Mouse (Mus musculus) c-Kit-negative CD71-positive TER-119-positive erythroid progenitor cells, embryonic 14.5 days (primary cell): ENCODE measurements around the gene Cpox.
"Not testable (repeated sequence)": the region's sequence is repeated elsewhere in the genome, so short reads cannot be mapped to it uniquely, and the experiment has no call there.

Source experiments
- DNase-seq: peaks from one replicate; pipeline ENCODE4 v3.0.0-alpha.2; 2013; ENCODE audit warnings: low read depth, low spot score

Gene Cpox

DNA sequence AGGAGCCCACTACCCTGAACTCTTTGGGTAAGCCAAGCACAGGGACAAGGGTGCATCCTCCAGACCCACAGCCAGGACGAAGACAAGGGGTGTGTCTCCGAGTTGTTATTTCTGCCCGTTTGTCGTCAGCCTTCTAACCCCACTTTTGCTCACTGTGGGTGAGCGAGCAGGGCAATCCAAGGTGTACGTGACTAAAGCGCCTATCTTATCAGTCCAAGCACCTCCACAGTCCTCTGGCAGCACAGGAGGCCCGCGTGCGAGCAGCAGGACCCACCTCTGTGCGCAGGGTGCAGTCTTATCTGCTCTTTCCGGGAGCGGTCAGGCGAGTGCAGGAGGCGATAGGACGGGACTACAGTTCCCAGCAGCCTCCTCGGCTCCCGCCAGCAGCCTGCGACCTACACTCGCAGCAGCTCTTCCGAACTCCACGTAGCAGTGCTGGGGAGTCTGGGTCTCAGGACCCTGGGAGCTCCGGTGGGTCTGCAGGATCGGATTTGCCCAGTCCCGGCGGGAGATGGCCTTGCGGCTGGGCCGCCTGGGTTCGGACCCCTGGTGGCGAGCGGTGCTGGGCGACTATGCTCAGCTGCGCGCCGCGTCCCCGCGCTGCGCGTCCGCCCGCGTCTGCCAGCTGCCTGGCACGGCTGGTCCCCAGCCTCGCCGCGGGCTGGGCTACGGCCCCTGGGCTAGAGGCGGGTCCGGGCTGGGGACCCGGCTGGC lies at the start of gene Cpox:
Gene Cpox (plus strand): TSS at position 376 of the 714 bp plus-strand sequence.
- peak; percentile 85 for DNase-seq

DNA sequence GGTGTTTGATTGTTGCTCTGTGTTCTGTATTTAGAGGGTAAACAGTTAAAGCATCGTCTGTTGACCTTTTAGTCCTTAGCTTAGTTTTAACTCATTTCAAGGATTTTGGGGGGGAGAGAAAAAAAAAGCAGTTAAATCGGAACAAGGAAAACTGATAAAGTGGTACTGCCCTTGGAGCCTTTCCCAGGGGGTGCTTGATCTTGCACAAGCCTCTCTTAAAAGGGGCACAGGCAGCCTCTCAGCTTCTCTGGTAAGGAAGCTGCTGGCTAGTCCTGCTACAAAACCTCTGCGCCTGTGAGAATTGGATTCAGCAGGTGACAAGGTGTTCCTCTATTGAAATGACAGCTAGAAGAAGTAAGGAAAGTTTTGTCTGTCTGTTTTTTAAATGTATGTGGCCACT lies 47.7 kb upstream of the Cpox start:
- no peak for DNase-seq

DNA sequence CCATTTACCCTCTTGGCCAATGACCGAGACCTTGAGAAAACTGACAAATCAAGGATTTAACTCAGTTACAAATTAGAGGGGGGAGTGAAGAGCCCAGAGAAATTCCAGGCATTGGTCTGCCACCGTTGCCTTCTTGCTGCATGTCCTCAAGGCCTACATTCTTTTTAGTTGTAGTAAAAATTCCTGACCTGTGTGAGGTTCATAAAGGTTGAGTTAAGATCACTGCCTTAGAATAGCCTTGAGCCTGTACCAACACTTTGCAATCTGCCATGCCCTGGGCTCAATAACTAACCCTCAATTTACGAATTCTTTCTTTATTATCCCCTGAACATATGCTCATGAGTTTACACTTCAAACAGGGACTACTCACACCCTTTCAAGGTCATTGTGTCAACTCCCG lies 47.0 kb upstream of the Cpox start:
- no peak for DNase-seq

DNA sequence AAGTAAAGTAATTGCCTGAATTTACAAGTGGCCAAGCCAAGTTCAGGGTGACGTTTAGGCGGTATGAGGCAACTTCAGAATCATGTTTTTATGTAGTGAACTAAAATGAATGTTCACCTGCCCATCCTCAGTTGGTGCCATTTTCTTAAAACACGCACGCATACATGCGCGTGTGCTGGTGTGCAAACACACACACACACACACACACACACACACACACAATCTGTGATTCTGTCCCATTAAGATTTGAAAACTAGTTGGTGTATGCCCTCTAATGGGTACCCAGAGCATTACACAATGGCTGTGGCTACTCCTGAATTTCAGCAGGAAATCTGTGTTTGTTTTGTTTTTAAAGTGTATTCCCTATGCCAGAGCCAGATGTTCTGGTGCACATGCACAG lies 46.1 kb upstream of the Cpox start:
- DNase-seq, result no peak

DNA sequence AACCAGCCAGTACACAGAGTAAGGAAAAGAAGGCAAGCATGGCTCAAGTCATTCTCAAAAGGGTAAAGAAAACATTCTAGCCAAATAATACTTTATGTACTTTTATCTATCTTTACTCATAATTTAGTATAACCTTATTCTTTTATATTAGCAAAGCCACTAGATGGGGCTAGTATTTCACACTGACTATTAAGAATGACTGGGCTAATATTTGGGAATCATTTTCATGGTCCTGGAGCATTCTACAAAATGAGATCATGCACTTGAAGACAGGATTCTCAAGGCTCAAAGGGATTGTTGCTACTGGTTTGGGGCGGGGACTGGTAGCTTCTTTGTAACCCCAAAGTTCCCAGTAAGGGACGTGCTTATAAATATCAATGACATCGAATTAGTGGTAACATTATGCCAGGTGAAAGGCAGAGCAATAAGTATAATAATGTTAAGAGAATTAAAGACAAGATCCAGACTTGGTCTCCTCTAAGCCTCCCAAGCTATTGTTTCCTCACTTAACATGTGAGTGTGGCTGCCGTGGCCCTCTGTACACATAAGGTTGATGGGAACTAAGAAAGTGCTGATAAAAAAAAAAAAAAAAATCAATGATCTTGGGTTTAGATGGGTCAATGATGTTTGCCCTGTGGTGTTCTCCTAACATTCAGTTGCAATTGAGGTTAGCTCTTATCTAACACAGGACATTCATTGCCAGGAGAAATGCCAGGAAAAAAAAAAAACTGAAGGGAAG lies 42.3 kb upstream of the Cpox start:
- DNase-seq, result peak; percentile 56

DNA sequence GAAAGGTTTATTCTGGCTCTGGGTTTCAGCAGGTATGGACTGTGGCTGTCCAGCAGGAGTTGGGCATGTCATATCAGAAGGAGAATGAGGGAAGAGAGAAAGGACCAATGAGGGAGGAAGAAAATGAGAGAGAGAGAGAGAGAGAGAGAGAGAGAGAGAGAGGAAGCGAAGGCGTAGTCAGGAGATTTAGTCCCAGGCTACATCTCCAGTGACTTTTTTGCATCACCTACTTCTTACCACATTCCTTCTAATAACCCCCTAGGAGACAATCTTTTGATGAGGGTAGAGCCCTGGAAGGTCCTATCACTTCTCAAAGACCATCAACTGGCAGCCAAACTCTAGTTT lies 41.8 kb upstream of the Cpox start:
- no peak for DNase-seq

GRCm38 (mm10) chr16:58628968-58629367 lies 41.1 kb upstream of the Cpox start:
- no peak for DNase-seq

- no peak for DNase-seq
These were observed 40.4 kb upstream of the Cpox start for GRCm38 (mm10) chr16:58629736-58630135.

DNA sequence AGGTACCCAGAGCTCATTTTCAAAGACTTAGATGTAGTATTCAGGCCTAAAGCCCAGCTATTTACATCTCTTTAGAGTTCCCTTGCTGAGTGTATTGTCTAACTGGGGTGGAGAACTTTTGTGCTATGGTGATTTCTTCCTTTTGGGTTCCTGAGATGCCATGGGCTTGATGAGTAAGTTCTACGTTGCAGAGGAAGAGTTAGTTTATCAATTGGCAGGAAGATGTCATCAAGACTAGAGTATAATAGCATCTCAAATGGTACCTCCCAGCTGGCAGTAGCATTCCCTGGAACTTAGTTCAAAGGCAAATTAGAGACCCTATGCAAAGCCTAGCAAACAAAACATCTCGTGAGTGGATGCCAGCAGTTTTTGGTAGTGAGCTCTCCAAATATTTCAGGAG lies 34.2 kb upstream of the Cpox start:
- DNase-seq, result no peak

DNA sequence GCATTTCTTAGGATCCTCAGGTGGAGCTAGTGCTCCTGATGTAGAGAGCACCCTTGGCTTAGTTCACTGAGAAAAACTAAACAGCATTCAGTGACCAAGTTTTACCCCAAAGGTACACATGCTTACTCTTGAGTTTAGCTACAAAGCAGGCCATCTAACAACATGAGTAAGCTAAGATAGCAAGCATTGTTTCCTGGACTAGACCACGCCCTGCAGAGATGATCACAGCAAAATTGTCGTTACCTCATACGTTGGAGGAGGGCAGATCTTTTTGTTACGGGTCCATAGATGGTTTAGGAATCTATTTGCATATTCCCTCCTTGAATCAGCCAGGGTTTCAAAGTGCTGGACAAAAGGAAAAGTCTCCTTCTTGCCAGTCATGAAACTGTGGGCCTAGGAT lies 32.6 kb upstream of the Cpox start:
- DNase-seq, result no peak

GRCm38 (mm10) chr16:58638016-58638415 lies 32.1 kb upstream of the Cpox start:
- no peak for DNase-seq

DNA sequence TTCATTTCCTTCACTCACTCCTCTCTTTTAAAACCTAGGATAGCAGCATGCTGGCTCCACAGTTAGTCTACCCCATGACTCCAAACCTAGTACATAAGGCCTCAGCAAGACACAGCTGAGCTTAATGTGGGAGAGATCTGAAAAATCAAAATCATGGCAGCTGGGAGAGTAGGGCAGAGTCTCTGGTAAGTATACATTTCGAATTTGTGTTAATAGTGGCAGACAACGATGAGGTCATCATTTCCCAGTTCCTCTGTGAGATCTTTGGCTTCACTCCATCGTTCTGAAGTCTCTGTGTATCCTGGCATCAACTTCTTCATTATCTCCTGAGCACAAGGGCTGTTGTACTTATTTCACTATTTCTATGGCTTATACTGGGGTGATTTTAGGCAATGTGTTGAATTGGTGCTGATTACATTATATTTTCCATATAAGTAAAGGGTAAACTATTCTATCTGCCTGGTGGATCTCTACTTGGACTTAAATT lies 31.4 kb upstream of the Cpox start, which contains the start of gene E330017A01Rik:
Gene E330017A01Rik (minus strand): TSS at position 51 of the 487 bp plus-strand sequence.
- no peak for DNase-seq

DNA sequence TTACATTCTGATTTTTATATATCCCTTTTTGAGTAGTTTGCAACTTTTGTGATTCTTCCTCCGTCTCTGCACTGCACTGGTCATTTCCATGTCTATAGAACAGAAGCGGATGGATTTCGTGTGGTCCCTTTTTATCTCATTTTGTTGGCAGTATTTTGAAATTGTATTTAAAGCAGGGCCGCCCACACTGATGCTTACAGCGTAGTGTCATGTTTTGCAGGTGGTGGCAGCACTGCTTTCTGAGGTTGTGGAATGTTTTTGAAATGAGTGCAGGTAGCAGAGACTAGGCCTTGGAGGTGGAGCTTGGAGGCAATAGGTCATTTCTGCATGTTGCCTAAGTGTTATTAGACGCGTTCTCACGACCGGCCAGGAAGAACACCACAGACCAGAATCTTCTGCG lies 20.1 kb upstream of the Cpox start:
- DNase-seq, result no peak

GRCm38 (mm10) chr16:58655751-58656150 lies 14.3 kb upstream of the Cpox start:
- no peak for DNase-seq

- no peak for DNase-seq
These were observed 13.6 kb upstream of the Cpox start for GRCm38 (mm10) chr16:58656526-58656925.

DNA sequence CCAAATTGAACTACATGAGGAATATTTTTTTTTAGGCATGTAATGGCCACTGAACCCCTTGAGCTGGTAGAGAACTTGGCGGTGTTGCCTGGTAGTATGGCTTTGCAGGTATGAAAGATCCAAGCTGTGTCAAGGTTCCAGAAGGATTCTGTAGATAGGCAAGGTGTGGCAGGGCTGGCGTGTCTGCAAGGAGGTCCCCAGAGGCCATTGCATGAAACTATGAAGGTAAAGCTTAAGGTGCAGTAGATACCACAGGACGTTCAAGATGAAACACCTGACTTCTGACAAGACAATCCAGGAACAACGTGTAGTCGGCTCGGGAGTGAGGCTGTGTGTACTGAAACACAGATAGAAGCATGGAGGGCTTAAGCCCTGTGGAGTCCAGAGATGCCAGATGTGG lies 11.4 kb upstream of the Cpox start:
- DNase-seq, result peak; percentile 67

GRCm38 (mm10) chr16:58661826-58662225 lies 8.3 kb upstream of the Cpox start:
- peak; percentile 87 for DNase-seq

DNA sequence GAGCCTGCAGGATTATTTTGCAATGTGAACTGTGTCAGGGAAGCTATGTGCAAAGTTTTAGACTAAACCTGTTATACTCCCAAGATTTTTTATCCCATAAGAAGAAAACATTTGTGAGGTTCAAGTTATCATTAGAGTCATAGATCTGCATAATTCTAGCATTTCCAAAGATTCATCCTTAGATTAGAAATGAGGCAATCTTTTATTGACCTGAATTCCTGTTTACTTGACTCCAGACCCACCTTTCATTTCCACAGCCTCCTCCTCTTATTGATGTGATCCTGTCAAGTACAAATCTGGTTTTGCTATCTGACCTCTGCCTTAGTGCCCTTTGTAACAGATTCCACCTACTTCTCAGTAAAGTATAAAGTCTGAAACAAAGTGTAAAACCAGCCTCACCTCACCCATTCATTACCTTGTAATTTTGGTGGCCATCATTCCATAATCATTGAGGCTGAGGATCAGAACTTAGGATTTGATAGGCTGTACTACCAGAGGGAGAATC lies 7.8 kb upstream of the Cpox start:
- DNase-seq, result no peak

GRCm38 (mm10) chr16:58663021-58663420 lies 7.1 kb upstream of the Cpox start:
- DNase-seq, result peak; percentile 68

DNA sequence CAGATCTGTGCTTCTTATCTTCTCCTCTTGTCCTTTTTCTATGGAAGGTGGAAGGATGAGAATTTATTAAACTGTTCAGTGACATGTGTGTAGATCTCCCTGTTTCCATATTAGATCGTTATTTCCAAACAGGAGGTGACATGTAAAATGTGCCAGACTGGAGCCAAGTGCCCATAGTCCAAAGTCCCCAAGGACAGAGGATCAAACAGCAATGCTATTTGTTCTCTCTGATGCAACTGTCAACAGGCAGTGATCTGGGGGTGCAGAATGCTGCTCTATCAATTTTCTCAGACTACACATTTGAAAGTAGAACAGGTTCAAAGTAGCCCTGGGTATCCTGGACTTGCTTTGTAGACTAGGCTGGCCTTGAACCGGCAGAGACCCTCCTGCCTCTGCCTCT lies 6.3 kb upstream of the Cpox start:
- no peak for DNase-seq

DNA sequence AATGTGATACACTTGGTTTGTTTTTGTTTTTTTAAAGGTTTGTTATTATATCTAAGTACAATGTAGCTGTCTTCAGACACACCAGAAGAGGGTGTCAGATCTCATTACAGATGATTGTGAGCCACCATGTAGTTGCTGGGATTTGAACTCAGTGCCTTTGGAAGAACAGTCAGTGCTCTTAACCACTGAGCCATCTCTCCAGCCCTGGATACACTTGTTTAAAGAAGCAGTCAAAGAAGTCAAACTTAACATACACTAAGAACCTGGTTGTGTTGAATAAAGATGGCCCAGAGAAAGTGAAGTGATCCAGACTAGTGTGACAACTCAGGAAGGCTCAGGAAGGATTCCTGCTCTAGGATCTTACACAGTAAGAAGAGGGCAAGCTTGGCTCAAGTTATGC lies 5.0 kb upstream of the Cpox start:
- not testable (repeated sequence) for DNase-seq

DNA sequence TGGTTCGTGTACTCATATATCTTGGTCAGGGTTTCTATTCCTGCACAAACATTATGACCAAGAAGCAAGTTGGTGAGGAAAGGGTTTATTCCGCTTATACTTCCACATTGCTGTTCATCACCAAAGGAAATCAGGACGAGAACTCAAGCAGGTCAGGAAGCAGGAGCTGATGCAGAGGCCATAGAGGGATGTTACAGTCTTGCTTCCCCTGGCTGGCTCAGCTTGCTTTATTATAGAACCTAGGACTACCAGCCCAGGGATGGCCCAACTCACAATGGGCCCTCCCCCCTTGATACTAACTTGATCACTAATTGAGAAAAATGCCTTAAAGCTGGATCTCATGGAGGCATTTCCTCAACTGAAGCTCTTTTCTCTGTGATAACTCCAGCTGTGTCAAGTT lies 3.4 kb upstream of the Cpox start:
- DNase-seq, result not testable (repeated sequence)

DNA sequence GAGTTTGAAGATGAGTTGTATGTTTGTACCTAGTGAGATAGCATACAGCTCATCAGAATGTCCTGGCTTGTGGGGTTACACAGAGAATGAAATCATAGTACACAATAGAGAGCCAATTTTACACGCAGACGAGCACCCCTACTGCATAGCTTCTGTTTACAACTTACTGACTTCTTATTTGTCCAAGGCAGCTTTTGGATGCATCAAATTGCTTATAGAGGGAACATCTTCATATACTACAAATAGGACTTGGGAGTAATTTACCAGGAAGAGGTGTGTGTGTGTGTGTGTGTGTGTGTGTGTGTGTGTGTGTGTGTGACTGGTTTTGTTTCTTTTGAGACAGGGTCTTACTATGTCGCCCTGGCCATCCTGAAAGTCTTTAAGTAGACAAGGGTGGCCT lies 1.5 kb upstream of the Cpox start:
- no peak for DNase-seq
